Mouse (Mus musculus): ENCODE results near the gene Pln. TPM values are rescaled to one million over a fixed set of nuclear protein-coding genes. Genes with fewer than 3 reads are reported as not detected.

Pln gene
- 1,143 and 1,291 TPM in 2 replicates for polyA plus RNA-seq (2015; fragmentation: Nextera tagmentation; extraction: Ambion mirVana)

GRCm38 (mm10) chr10:53337162-53337923 is at the start of gene Pln:
Gene Pln (plus strand): TSS chr10:53337667.
- Histone ChIP-seq H3K4me3 (ENCODE audit: low read length) (peak within 1 kb of the TSS; percentile 62), H3K27ac (ENCODE audit: low read length) (peak within 1 kb of the TSS; percentile 95), H3K36me3 (ENCODE audit: control insufficient read depth, insufficient read depth) (no peaks in the 10 kb centered on the region), H3K4me1 (ENCODE audit: control insufficient read depth, insufficient read depth, low read length) (peaks cover 14% of the 10 kb centered on the region), H3K27me3 (ENCODE audit: control insufficient read depth, insufficient read depth, low read length) (no peaks in the 10 kb centered on the region), H3K4me2 (ENCODE audit: low read depth, low read length) (peak within 1 kb of the TSS; percentile 61), H3K9ac (ENCODE audit: low read length) (peak within 1 kb of the TSS; percentile 77), H3K9me3 (replicated peaks; ENCODE audit: control insufficient read depth, low read length) (no peaks in the 10 kb centered on the region)
- ATAC-seq (replicated peaks; ENCODE audit: extremely low read depth, insufficient read depth, low FRiP score) = peak; percentile 83
- WGBS = 36% methylated on average over 6 of the region's 6 CpGs

GRCm38 (mm10) chr10:53305867-53306266 is 31.6 kb upstream of the Pln start:
- Histone ChIP-seq H3K27me3 (ENCODE audit: control insufficient read depth, insufficient read depth, low read length) (no peaks in the 10 kb centered on the region), H3K4me2 (ENCODE audit: low read depth, low read length) (no peak overlapping the region), H3K4me3 (ENCODE audit: low read length) (no peak overlapping the region), H3K27ac (ENCODE audit: low read length) (no peak overlapping the region), H3K9me3 (replicated peaks; ENCODE audit: control insufficient read depth, low read length) (no peaks in the 10 kb centered on the region), H3K9ac (ENCODE audit: low read length) (no peak overlapping the region), H3K36me3 (ENCODE audit: control insufficient read depth, insufficient read depth) (no peaks in the 10 kb centered on the region), H3K4me1 (ENCODE audit: control insufficient read depth, insufficient read depth, low read length) (0 out of 2 replicates have a peak, but pooled peaks cover 2% of the 10 kb centered on the region)
- no peak for ATAC-seq (replicated peaks; ENCODE audit: extremely low read depth, insufficient read depth, low FRiP score)
- WGBS = 24% methylated on average over 3 of the region's 3 CpGs

GRCm38 (mm10) chr10:53306674-53307073 is 30.8 kb upstream of the Pln start:
- 85% methylated on average over 3 of the region's 3 CpGs for WGBS

GRCm38 (mm10) chr10:53323367-53323766 is 14.1 kb upstream of the Pln start:
- Histone ChIP-seq H3K9ac (ENCODE audit: low read length) (no peak overlapping the region), H3K36me3 (ENCODE audit: control insufficient read depth, insufficient read depth) (peaks cover 2% of the 10 kb centered on the region; the same call in 1 of the 2 replicates), H3K27ac (ENCODE audit: low read length) (peak overlapping the region; percentile 36; the same call in 1 of the 2 replicates), H3K4me3 (ENCODE audit: low read length) (no peak overlapping the region), H3K27me3 (ENCODE audit: control insufficient read depth, insufficient read depth, low read length) (no peaks in the 10 kb centered on the region), H3K4me1 (ENCODE audit: control insufficient read depth, insufficient read depth, low read length) (peaks cover 5% of the 10 kb centered on the region), H3K4me2 (ENCODE audit: low read depth, low read length) (no peak overlapping the region), H3K9me3 (replicated peaks; ENCODE audit: control insufficient read depth, low read length) (no peaks in the 10 kb centered on the region)
- ATAC-seq (replicated peaks; ENCODE audit: extremely low read depth, insufficient read depth, low FRiP score) = no peak

More at GRCm38 (mm10) chr10:53306674-53307073, 30.8 kb upstream of the Pln start:
- Histone ChIP-seq H3K4me2 (ENCODE audit: low read depth, low read length) (no peak overlapping the region), H3K4me1 (ENCODE audit: control insufficient read depth, insufficient read depth, low read length) (0 out of 2 replicates have a peak, but pooled peaks cover 2% of the 10 kb centered on the region), H3K9me3 (replicated peaks; ENCODE audit: control insufficient read depth, low read length) (no peaks in the 10 kb centered on the region), H3K27ac (ENCODE audit: low read length) (no peak overlapping the region), H3K27me3 (ENCODE audit: control insufficient read depth, insufficient read depth, low read length) (no peaks in the 10 kb centered on the region), H3K9ac (ENCODE audit: low read length) (no peak overlapping the region), H3K4me3 (ENCODE audit: low read length) (no peak overlapping the region), H3K36me3 (ENCODE audit: control insufficient read depth, insufficient read depth) (no peaks in the 10 kb centered on the region)
- ATAC-seq (replicated peaks; ENCODE audit: extremely low read depth, insufficient read depth, low FRiP score) = no peak

GRCm38 (mm10) chr10:53324663-53325062 is 12.8 kb upstream of the Pln start:
- 7% methylated on average over 1 of the region's 1 CpGs for WGBS
- peak overlapping the region; percentile 90 for H3K27ac ChIP-seq (ENCODE audit: low read length)
- no peaks in the 10 kb centered on the region for H3K36me3 ChIP-seq (ENCODE audit: control insufficient read depth, insufficient read depth)
- ATAC-seq (replicated peaks; ENCODE audit: extremely low read depth, insufficient read depth, low FRiP score) = peak; percentile 97
- H3K4me2 ChIP-seq (ENCODE audit: low read depth, low read length) = peak overlapping the region; percentile 18; the same call in 1 of the 2 replicates
- H3K9me3 ChIP-seq (replicated peaks; ENCODE audit: control insufficient read depth, low read length) = no peaks in the 10 kb centered on the region
- H3K4me1 ChIP-seq (ENCODE audit: control insufficient read depth, insufficient read depth, low read length) = peaks cover 11% of the 10 kb centered on the region
- no peak overlapping the region for H3K4me3 ChIP-seq (ENCODE audit: low read length)
- no peak overlapping the region; the same call in 1 of the 2 replicates for H3K9ac ChIP-seq (ENCODE audit: low read length)
- no peaks in the 10 kb centered on the region for H3K27me3 ChIP-seq (ENCODE audit: control insufficient read depth, insufficient read depth, low read length)

- Histone ChIP-seq H3K9ac (ENCODE audit: low read length) (no peak overlapping the region), H3K27me3 (ENCODE audit: control insufficient read depth, insufficient read depth, low read length) (no peaks in the 10 kb centered on the region), H3K4me1 (ENCODE audit: control insufficient read depth, insufficient read depth, low read length) (peaks cover 18% of the 10 kb centered on the region), H3K4me3 (ENCODE audit: low read length) (no peak overlapping the region), H3K27ac (ENCODE audit: low read length) (peak overlapping the region; percentile 73), H3K36me3 (ENCODE audit: control insufficient read depth, insufficient read depth) (no peaks in the 10 kb centered on the region), H3K9me3 (replicated peaks; ENCODE audit: control insufficient read depth, low read length) (no peaks in the 10 kb centered on the region), H3K4me2 (ENCODE audit: low read depth, low read length) (no peak overlapping the region)
- no peak for ATAC-seq (replicated peaks; ENCODE audit: extremely low read depth, insufficient read depth, low FRiP score)
Measured at GRCm38 (mm10) chr10:53326367-53326766, 11.1 kb upstream of the Pln start.

GRCm38 (mm10) chr10:53329257-53329656 is 8.2 kb upstream of the Pln start:
- Histone ChIP-seq H3K27ac (ENCODE audit: low read length) (peak overlapping the region; percentile 92), H3K4me2 (ENCODE audit: low read depth, low read length) (peak overlapping the region; percentile 45; the same call in 1 of the 2 replicates), H3K36me3 (ENCODE audit: control insufficient read depth, insufficient read depth) (no peaks in the 10 kb centered on the region), H3K9me3 (replicated peaks; ENCODE audit: control insufficient read depth, low read length) (no peaks in the 10 kb centered on the region), H3K27me3 (ENCODE audit: control insufficient read depth, insufficient read depth, low read length) (no peaks in the 10 kb centered on the region), H3K4me3 (ENCODE audit: low read length) (no peak overlapping the region), H3K9ac (ENCODE audit: low read length) (no peak overlapping the region; the same call in 1 of the 2 replicates), H3K4me1 (ENCODE audit: control insufficient read depth, insufficient read depth, low read length) (peaks cover 28% of the 10 kb centered on the region)
- ATAC-seq (replicated peaks; ENCODE audit: extremely low read depth, insufficient read depth, low FRiP score) = no peak
- 24% methylated on average over 3 of the region's 3 CpGs for WGBS

- Histone ChIP-seq H3K27ac (ENCODE audit: low read length) (peak overlapping the region; percentile 85), H3K36me3 (ENCODE audit: control insufficient read depth, insufficient read depth) (no peaks in the 10 kb centered on the region), H3K4me1 (ENCODE audit: control insufficient read depth, insufficient read depth, low read length) (peaks cover 32% of the 10 kb centered on the region), H3K9me3 (replicated peaks; ENCODE audit: control insufficient read depth, low read length) (no peaks in the 10 kb centered on the region), H3K9ac (ENCODE audit: low read length) (peak overlapping the region; percentile 52), H3K27me3 (ENCODE audit: control insufficient read depth, insufficient read depth, low read length) (no peaks in the 10 kb centered on the region), H3K4me2 (ENCODE audit: low read depth, low read length) (peak overlapping the region; percentile 35), H3K4me3 (ENCODE audit: low read length) (no peak overlapping the region)
- WGBS = 24% methylated on average over 2 of the region's 2 CpGs
- ATAC-seq (replicated peaks; ENCODE audit: extremely low read depth, insufficient read depth, low FRiP score) = peak; percentile 62; the same call in 1 of the 2 replicates
Measured at GRCm38 (mm10) chr10:53332752-53333151, 4.7 kb upstream of the Pln start.

- ATAC-seq (replicated peaks; ENCODE audit: extremely low read depth, insufficient read depth, low FRiP score) = peak; percentile 53
- Histone ChIP-seq H3K27ac (ENCODE audit: low read length) (peak overlapping the region; percentile 93), H3K9me3 (replicated peaks; ENCODE audit: control insufficient read depth, low read length) (no peaks in the 10 kb centered on the region), H3K27me3 (ENCODE audit: control insufficient read depth, insufficient read depth, low read length) (no peaks in the 10 kb centered on the region), H3K4me2 (ENCODE audit: low read depth, low read length) (peak overlapping the region; percentile 61), H3K4me3 (ENCODE audit: low read length) (peak overlapping the region; percentile 6), H3K9ac (ENCODE audit: low read length) (peak overlapping the region; percentile 65), H3K36me3 (ENCODE audit: control insufficient read depth, insufficient read depth) (no peaks in the 10 kb centered on the region), H3K4me1 (ENCODE audit: control insufficient read depth, insufficient read depth, low read length) (peaks cover 21% of the 10 kb centered on the region)
- 49% methylated on average over 2 of the region's 2 CpGs for WGBS
Measured at GRCm38 (mm10) chr10:53335266-53335665, 2.2 kb upstream of the Pln start.
